Mouse (Mus musculus) ES-E14 (cell line): ENCODE results near the gene Tubd1.

Experiments used
- CHD2 ChIP-seq: IDR thresholded peaks from 2 replicates; pipeline ENCODE4 v1.6.1; 2014; ENCODE audit warnings: mild to moderate bottlenecking, low read depth, low read length, inconsistent platforms
- HCFC1 ChIP-seq: IDR thresholded peaks from 2 replicates; pipeline ENCODE4 v1.6.1; 2012; ENCODE audit warnings: low read length, inconsistent platforms, borderline replicate concordance; ENCODE audit not compliant: insufficient read depth
- MAFK ChIP-seq: IDR thresholded peaks from 2 replicates; pipeline ENCODE4 v1.6.1; 2014; ENCODE audit warnings: mild to moderate bottlenecking, low read depth, low read length, inconsistent platforms; ENCODE audit not compliant: insufficient read depth
- ZC3H11A ChIP-seq: IDR thresholded peaks from 2 replicates; pipeline ENCODE4 v1.6.1; 2012; ENCODE audit warnings: low read depth, mild to moderate bottlenecking, inconsistent platforms, low read length, borderline replicate concordance
- ZNF384 ChIP-seq: IDR thresholded peaks from 2 replicates; pipeline ENCODE4 v1.6.1; 2012; ENCODE audit warnings: low read depth, low read length, inconsistent platforms

GRCm38 (mm10) chr11:86553525-86553924 is 8.7 kb downstream of the Tubd1 start:
- TF ChIP-seq HCFC1 (no peak), ZNF384 (no peak), MAFK (no peak), ZC3H11A (no peak), CHD2 (no peak)
